Mouse (Mus musculus) c-Kit-negative CD71-positive TER-119-positive erythroid progenitor cells, embryonic 14.5 days (primary cell): ENCODE data around the gene Plekha7.
A peak's percentile ranks its signal among the peaks of the same experiment; 100 is the strongest.

ENCODE experiments used
- DNase-seq: peaks from one replicate; pipeline ENCODE4 v3.0.0-alpha.2; 2013; ENCODE audit warnings: low read depth, low spot score

The Plekha7 gene

GRCm38 (mm10) chr7:116248536-116248935, 59.6 kb downstream of the Plekha7 start:
- DNase-seq = no peak

GRCm38 (mm10) chr7:116247377-116247729, 60.8 kb downstream of the Plekha7 start:
- no peak for DNase-seq

- no peak for DNase-seq
Measured at GRCm38 (mm10) chr7:116246696-116247376, 61.3 kb downstream of the Plekha7 start.

- DNase-seq = peak; percentile 13
Measured at GRCm38 (mm10) chr7:116245815-116246695, 62.1 kb downstream of the Plekha7 start.

GRCm38 (mm10) chr7:116244302-116245165, 63.6 kb downstream of the Plekha7 start:
- no peak for DNase-seq

GRCm38 (mm10) chr7:116242810-116243209, 65.4 kb downstream of the Plekha7 start:
- DNase-seq = no peak

GRCm38 (mm10) chr7:116241601-116242000, 66.6 kb downstream of the Plekha7 start:
- no peak for DNase-seq

- DNase-seq = no peak
Measured at GRCm38 (mm10) chr7:116240791-116241474, 67.2 kb downstream of the Plekha7 start.

- DNase-seq = no peak
Measured at GRCm38 (mm10) chr7:116240353-116240752, 67.8 kb downstream of the Plekha7 start.

- DNase-seq = no peak
Measured at GRCm38 (mm10) chr7:116238320-116238719, 69.9 kb downstream of the Plekha7 start.

GRCm38 (mm10) chr7:116237157-116237981, 70.8 kb downstream of the Plekha7 start:
- DNase-seq = no peak

- DNase-seq = no peak
Measured at GRCm38 (mm10) chr7:116236608-116237007, 71.6 kb downstream of the Plekha7 start.

- DNase-seq = no peak
Measured at GRCm38 (mm10) chr7:116234287-116234806, 73.8 kb downstream of the Plekha7 start.

GRCm38 (mm10) chr7:116230811-116231609, 77.2 kb downstream of the Plekha7 start:
- DNase-seq = no peak

- no peak for DNase-seq
Measured at GRCm38 (mm10) chr7:116226877-116227282, 81.3 kb downstream of the Plekha7 start.

GRCm38 (mm10) chr7:116226316-116226715, 81.9 kb downstream of the Plekha7 start:
- DNase-seq = no peak

- DNase-seq = no peak
Measured at GRCm38 (mm10) chr7:116224543-116224942, 83.6 kb downstream of the Plekha7 start.

- no peak for DNase-seq
Measured at GRCm38 (mm10) chr7:116223010-116223783, 85.0 kb downstream of the Plekha7 start.
